Mouse (Mus musculus): Measurements from ENCODE around the gene Maea. TPM values are rescaled to one million over a fixed set of nuclear protein-coding genes. Genes with fewer than 3 reads are reported as not detected.

Gene Maea
- polyA plus RNA-seq, 1 experiment from 2014 or later, result 118 TPM

DNA sequence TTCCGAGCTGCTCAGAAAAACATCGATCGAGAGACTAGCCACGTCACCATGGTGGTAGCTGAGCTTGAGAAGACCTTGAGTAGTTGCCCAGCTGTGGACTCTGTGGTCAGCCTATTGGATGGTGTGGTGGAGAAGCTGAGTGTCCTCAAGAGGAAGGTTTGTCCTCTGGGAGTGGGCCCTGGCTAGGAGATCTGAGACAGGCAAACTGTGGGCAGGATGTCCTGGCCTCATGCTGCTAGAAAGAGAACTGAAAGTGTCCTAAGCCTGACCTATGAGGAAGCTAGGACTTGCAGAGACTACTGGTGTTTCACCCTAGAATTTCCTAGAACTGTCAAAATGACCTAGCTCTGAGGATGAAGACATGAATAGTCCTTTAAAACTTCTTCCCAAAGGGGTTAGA lies 23.2 kb downstream of the Maea start:
- ATAC-seq (ENCODE audit: insufficient number of reproducible peaks, low FRiP score, low TSS enrichment, low read depth), result no peak
- Histone ChIP-seq H3K4me2 (replicated peaks) (no peak overlapping the region), H3K4me3 (replicated peaks) (no peak overlapping the region), H3K27ac (replicated peaks) (no peak overlapping the region), H3K27me3 (no peaks in the 10 kb centered on the region), H3K9ac (no peak overlapping the region), H3K36me3 (peaks cover 45% of the 10 kb centered on the region), H3K4me1 (0 out of 2 replicates have a peak, but pooled peaks cover 5% of the 10 kb centered on the region), H3K9me3 (replicated peaks) (no peaks in the 10 kb centered on the region)
- WGBS, result 90% methylated on average over 4 of the region's 4 CpGs

DNA sequence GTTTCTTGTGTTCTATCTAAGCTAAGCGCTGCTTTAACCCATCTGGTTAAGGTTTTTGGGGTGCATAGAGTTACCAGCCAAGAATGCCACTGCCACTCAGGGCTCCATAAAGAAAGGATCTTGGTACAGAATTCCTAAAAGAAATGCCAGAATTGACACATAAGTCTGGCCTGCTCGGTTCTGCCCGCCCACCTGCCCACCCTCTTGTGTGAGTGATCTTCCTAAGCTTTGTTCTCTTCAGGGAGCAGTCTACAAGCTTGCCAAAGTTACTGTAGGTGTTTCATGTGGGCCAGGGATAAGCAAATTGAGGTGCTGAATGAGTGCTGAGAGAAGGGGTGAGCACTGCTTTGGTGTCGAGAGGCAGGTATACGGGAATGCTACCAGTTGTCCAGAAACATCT lies 28.0 kb downstream of the Maea start:
- Histone ChIP-seq H3K4me1 (no peaks in the 10 kb centered on the region), H3K4me2 (replicated peaks) (no peak overlapping the region), H3K4me3 (replicated peaks) (no peak overlapping the region), H3K9me3 (replicated peaks) (no peaks in the 10 kb centered on the region), H3K27me3 (no peaks in the 10 kb centered on the region), H3K36me3 (peaks cover 90% of the 10 kb centered on the region), H3K9ac (no peak overlapping the region), H3K27ac (replicated peaks) (no peak overlapping the region)
- ATAC-seq (ENCODE audit: insufficient number of reproducible peaks, low FRiP score, low TSS enrichment, low read depth), result no peak
- WGBS, result 88% methylated on average over 5 of the region's 5 CpGs

DNA sequence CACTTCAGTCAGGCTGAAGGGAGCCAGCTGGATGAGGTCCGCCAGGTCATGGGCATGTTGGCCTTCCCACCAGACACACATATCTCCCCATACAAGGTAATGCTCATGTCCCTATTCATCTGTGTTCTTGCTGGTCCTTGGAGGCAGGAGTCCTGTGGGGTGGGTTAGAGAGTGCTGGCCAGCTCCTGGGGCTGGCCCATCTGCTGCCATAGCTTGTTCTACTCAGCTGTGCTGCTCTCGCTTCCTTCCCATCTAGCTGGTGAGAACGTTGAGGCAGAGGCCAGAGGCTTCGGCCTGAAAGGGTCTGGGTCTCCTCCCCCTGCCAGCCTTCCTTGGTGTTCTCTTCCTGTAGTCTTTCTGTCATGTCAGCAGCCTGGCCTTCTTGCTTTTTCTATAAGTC lies 33.3 kb downstream of the Maea start:
- no peak for ATAC-seq (ENCODE audit: insufficient number of reproducible peaks, low FRiP score, low TSS enrichment, low read depth)
- Histone ChIP-seq H3K4me2 (replicated peaks) (no peak overlapping the region), H3K4me3 (replicated peaks) (no peak overlapping the region), H3K27ac (replicated peaks) (no peak overlapping the region), H3K9me3 (replicated peaks) (no peaks in the 10 kb centered on the region), H3K27me3 (no peaks in the 10 kb centered on the region), H3K4me1 (no peaks in the 10 kb centered on the region), H3K9ac (no peak overlapping the region), H3K36me3 (peaks cover 98% of the 10 kb centered on the region)
- WGBS, result 98% methylated on average over 4 of the region's 4 CpGs

DNA sequence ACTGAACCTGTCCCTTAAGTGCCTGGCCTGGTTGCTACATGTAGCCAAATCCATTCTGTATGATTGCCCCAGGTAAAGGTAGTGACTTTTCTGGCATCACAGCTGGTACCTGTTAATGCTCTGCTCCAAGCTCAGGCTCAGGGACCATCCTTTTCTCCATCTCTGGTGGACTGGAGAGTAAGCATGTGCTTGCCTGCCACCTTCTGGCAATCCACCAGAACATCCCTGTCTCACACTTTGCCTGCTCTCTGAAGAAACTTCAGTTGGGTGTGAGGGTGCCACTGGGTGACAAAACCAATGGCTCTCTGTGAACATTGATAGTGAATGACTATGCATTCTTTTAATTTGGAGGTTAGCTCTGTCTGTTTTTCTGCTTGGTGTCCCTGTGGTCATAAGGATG lies 35.8 kb downstream of the Maea start:
- Histone ChIP-seq H3K4me1 (no peaks in the 10 kb centered on the region), H3K27ac (replicated peaks) (no peak overlapping the region), H3K36me3 (peaks cover 87% of the 10 kb centered on the region), H3K9ac (no peak overlapping the region), H3K9me3 (replicated peaks) (no peaks in the 10 kb centered on the region), H3K4me2 (replicated peaks) (no peak overlapping the region), H3K4me3 (replicated peaks) (no peak overlapping the region), H3K27me3 (no peaks in the 10 kb centered on the region)
- no peak for ATAC-seq (ENCODE audit: insufficient number of reproducible peaks, low FRiP score, low TSS enrichment, low read depth)

DNA sequence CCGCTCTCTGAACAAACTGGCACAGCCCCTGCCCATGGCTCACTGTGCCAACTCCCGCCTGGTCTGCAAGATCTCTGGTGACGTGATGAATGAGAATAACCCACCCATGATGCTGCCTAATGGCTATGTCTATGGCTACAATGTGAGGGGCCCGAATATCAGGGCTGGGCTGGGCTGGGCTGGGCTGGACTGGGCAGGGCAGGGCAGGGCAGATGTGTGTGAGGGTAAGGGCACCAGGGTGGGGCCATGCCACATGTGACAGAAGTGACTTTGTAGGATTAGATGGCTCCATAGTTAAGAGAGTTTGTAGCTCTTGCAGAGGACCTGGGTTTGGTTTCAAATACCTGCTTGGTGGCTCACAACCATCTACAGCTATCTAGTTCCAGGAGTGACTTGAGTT lies 36.4 kb downstream of the Maea start:
- no peaks in the 10 kb centered on the region for H3K9me3 ChIP-seq (replicated peaks)
- no peaks in the 10 kb centered on the region for H3K4me1 ChIP-seq
- no peak overlapping the region for H3K4me2 ChIP-seq (replicated peaks)
- H3K27me3 ChIP-seq, result no peaks in the 10 kb centered on the region
- no peak overlapping the region for H3K9ac ChIP-seq
- ATAC-seq (ENCODE audit: insufficient number of reproducible peaks, low FRiP score, low TSS enrichment, low read depth), result no peak
- peaks cover 81% of the 10 kb centered on the region for H3K36me3 ChIP-seq
- WGBS, result 93% methylated on average over 4 of the region's 4 CpGs
- no peak overlapping the region for H3K4me3 ChIP-seq (replicated peaks)
- no peak overlapping the region for H3K27ac ChIP-seq (replicated peaks)

DNA sequence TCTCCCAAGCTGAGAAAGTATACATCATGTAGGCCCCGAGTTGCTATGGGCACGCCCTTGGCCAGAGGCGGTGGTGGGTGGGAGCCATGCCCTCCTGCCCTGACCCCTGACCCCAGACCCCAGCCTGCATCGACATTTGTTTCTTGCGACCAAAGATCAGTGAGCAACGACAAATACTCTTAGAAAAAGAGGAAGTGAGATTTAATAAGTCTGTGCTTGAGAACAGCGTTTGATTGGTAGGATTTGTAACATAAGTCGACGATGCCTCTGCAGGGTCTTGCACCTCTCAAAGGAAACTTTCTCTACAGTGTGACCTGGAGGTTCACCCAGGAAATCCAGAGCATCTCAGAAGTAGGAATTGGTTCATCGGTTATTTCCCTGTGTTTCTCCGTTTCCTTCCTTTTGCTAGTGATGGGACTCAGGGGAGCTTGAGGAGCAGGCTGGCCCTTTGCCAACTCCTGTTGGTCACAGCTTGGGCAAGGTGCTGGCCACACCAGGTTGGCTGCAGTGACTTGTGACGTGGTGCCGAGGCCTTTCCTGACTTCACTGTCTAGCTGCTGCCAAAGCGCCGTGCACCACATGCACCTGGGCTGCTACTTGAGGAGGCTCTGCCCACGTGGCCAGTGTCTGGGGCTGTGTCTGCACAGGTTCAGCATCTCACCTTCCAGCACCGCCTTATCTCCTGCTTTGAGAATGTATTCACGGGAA lies 37.2 kb downstream of the Maea start:
- Histone ChIP-seq H3K9ac (no peak overlapping the region), H3K4me1 (peaks cover under 1% of the 10 kb centered on the region; the same call in 1 of the 2 replicates), H3K36me3 (peaks cover 73% of the 10 kb centered on the region), H3K4me3 (replicated peaks) (no peak overlapping the region), H3K9me3 (replicated peaks) (no peaks in the 10 kb centered on the region), H3K27ac (replicated peaks) (no peak overlapping the region), H3K4me2 (replicated peaks) (no peak overlapping the region), H3K27me3 (no peaks in the 10 kb centered on the region)
- WGBS, result 77% methylated on average over 18 of the region's 18 CpGs
- ATAC-seq (ENCODE audit: insufficient number of reproducible peaks, low FRiP score, low TSS enrichment, low read depth), result no peak

DNA sequence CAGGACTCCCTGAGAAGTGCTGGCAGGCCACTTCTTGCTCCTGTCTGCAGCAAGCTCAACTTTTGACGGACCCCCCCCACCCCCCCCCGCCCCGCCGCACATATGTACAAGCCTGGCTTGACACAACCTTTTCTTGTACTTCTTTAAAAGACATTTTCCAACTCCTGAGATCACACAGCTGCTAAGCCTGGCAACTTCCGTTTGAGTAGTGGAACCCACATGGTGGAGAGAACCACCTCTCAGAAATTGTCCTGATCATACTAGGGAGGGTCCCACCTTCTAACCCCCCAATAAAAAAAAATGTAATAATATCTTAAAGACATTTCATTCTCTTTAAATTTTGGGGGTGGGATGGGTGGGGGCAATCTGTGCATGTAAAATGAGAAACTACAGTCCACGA lies 41.9 kb downstream of the Maea start:
- ATAC-seq (ENCODE audit: insufficient number of reproducible peaks, low FRiP score, low TSS enrichment, low read depth), result no peak
- H3K9me3 ChIP-seq (replicated peaks), result no peaks in the 10 kb centered on the region
- H3K4me2 ChIP-seq (replicated peaks), result peak overlapping the region; percentile 87
- peak overlapping the region; percentile 98; the same call in 1 of the 2 replicates for H3K27ac ChIP-seq (replicated peaks)
- H3K4me1 ChIP-seq, result peaks cover 9% of the 10 kb centered on the region
- H3K4me3 ChIP-seq (replicated peaks), result peak overlapping the region; percentile 73
- H3K9ac ChIP-seq, result no peak overlapping the region
- H3K36me3 ChIP-seq, result peaks cover 40% of the 10 kb centered on the region
- H3K27me3 ChIP-seq, result no peaks in the 10 kb centered on the region
- 31% methylated on average over 6 of the region's 6 CpGs for WGBS

DNA sequence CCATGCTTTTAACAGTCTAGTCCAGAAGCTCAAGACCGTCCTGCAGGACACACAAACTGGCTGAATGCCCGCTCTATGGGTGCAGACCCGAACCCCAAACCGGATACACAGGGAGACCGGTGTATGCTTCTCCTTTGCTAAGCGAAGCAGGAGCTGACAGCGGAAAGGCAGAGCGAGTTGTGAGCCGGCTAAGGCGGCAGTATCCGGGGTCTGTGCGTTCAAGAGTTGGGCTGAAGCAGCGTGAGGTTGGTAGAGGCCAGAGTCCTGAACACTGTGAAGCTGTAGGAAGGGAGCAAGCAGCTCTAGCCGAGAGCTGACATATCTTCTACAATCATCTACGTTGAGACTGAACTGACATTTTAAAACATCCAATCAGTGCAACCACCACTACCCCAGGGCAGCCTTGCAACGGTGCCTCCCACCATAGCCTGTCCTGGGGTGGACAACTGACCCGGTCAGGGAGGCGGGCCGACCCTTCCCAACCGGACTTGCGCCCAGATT lies 42.5 kb downstream of the Maea start:
- H3K27me3 ChIP-seq, result no peaks in the 10 kb centered on the region
- H3K36me3 ChIP-seq, result peaks cover 33% of the 10 kb centered on the region
- H3K4me1 ChIP-seq, result peaks cover 9% of the 10 kb centered on the region
- H3K9me3 ChIP-seq (replicated peaks), result no peaks in the 10 kb centered on the region
- peak; percentile 55 for ATAC-seq (ENCODE audit: insufficient number of reproducible peaks, low FRiP score, low TSS enrichment, low read depth)
- H3K4me3 ChIP-seq (replicated peaks), result peak overlapping the region; percentile 73
- H3K27ac ChIP-seq (replicated peaks), result peak overlapping the region; percentile 98
- H3K4me2 ChIP-seq (replicated peaks), result peak overlapping the region; percentile 87
- 1% methylated on average over 21 of the region's 21 CpGs for WGBS
- H3K9ac ChIP-seq, result peak overlapping the region; percentile 72

DNA sequence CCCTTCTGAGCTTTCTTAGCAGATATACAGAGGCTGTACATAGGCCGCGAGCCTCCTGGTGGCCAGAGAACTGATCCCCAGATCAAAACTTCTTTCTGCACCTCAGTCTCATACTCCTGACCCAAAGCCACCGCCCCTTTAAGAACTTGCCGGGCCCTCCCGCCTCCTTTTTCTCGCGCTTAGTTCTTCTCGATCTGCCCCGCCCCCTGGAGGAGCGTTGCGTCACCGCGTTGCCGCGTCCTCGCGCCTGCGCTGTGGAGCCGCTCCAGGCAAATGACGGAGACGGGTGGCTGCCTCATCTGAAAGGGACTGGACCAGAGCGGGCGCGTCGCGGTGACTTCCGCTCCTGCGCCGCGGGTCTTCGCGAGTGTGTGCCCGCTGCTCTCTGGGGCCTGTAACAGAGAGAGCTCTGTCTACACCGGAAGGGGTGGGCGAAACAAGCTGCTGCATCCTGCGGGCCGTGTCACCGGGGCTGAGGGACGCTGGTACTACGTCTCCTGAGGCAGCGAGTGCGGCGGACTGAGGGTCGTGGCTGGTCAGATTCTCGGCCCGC lies 43.1 kb downstream of the Maea start, which contains the start of gene Uvssa:
TSS of gene Uvssa (plus strand) at position 248 of the 553 bp plus-strand sequence.
- Histone ChIP-seq H3K27me3 (no peaks in the 10 kb centered on the region), H3K4me1 (peaks cover 9% of the 10 kb centered on the region), H3K4me3 (replicated peaks) (peak within 1 kb of the TSS; percentile 73), H3K9ac (peak within 1 kb of the TSS; percentile 82), H3K4me2 (replicated peaks) (peak within 1 kb of the TSS; percentile 87), H3K9me3 (replicated peaks) (no peaks in the 10 kb centered on the region), H3K27ac (replicated peaks) (peak within 1 kb of the TSS; percentile 98), H3K36me3 (peaks cover 28% of the 10 kb centered on the region)
- WGBS, result 0% methylated on average over 46 of the region's 46 CpGs
- peak; percentile 96 for ATAC-seq (ENCODE audit: insufficient number of reproducible peaks, low FRiP score, low TSS enrichment, low read depth)

DNA sequence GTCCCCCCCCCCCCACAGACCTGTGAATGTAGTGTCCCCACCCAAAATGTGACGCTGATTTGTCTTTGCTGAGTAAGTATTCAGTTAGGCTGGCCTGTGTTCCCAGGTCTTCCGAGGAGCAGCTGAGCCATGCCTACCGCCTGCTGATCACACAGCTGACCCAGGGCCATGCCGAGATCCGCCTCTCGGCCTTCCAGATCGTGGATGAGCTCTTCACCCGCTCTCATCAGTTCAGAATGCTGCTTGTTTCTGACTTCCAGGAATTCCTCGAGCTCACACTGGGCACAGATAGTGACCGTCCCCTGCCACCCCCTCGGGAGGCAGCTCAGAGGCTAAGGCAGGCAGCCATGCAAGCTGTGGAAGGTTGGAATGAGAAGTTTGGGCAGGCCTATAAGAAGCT lies 52.2 kb downstream of the Maea start:
- no peak for ATAC-seq (ENCODE audit: insufficient number of reproducible peaks, low FRiP score, low TSS enrichment, low read depth)
- H3K4me2 ChIP-seq (replicated peaks), result no peak overlapping the region
- H3K4me1 ChIP-seq, result no peaks in the 10 kb centered on the region
- H3K27ac ChIP-seq (replicated peaks), result no peak overlapping the region
- H3K27me3 ChIP-seq, result no peaks in the 10 kb centered on the region
- H3K9ac ChIP-seq, result no peak overlapping the region
- 87% methylated on average over 11 of the region's 11 CpGs for WGBS
- H3K36me3 ChIP-seq, result peaks cover 43% of the 10 kb centered on the region
- H3K9me3 ChIP-seq (replicated peaks), result no peaks in the 10 kb centered on the region
- H3K4me3 ChIP-seq (replicated peaks), result no peak overlapping the region

DNA sequence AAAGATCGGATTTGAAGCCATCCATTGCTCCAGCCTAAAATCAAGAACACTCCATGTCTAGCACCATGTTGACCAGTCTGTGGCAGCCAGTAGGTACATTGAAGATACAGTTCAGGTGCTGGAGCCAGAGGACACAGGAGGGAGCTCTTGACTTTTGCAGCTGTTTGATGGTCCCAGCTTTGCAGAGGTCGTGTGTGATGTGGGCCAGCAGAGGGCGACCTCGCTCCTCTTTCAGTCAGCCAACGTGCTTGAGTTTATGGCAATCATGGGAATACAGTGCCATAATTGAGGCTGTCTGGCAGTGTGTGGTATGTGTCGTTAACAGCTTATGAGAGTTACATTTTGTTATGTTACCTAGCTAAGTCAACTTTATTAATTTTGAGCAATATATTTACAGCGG lies 58.5 kb downstream of the Maea start:
- H3K4me1 ChIP-seq, result no peaks in the 10 kb centered on the region
- no peak overlapping the region for H3K4me2 ChIP-seq (replicated peaks)
- H3K4me3 ChIP-seq (replicated peaks), result no peak overlapping the region
- 0 out of 2 replicates have a peak, but pooled peaks have one; percentile 51 for ATAC-seq (ENCODE audit: insufficient number of reproducible peaks, low FRiP score, low TSS enrichment, low read depth)
- 16% methylated on average over 7 of the region's 7 CpGs for WGBS
- no peak overlapping the region for H3K9ac ChIP-seq
- H3K27ac ChIP-seq (replicated peaks), result no peak overlapping the region
- peaks cover 39% of the 10 kb centered on the region for H3K36me3 ChIP-seq
- no peaks in the 10 kb centered on the region for H3K27me3 ChIP-seq
- H3K9me3 ChIP-seq (replicated peaks), result no peaks in the 10 kb centered on the region

Data from embryonic facial prominence, embryonic 15.5 days (tissue).